Mouse (Mus musculus) hindbrain, postnatal 0 days (tissue): ENCODE measurements around the gene Stpg4. TPM values are rescaled to one million over a fixed set of nuclear protein-coding genes. Genes with fewer than 3 reads are reported as not detected.

ENCODE experiments used
- ATAC-seq: fragments of 200-750 bp; cut with Nextera tagmentation; 2 replicates; pipeline ENCODE4 v1.8.0; 2017; ENCODE audit warnings: mild to moderate bottlenecking, moderate TSS enrichment, moderate library complexity
- DNase-seq: peaks from one replicate; pipeline ENCODE4 v3.0.0-alpha.2; 2015; ENCODE audit warnings: low spot score
- H3K27ac ChIP-seq: fragments of 300-500 bp; sonication (generic); 2 replicates; pipeline ENCODE4 v1.5.1; 2014; ENCODE audit warnings: mild to moderate bottlenecking
- H3K27me3 ChIP-seq: fragments of 300-500 bp; sonication (generic); 2 replicates; pipeline ENCODE4 v1.6.1; 2014; ENCODE audit warnings: low read length, mixed read lengths; ENCODE audit not compliant: insufficient read depth
- H3K36me3 ChIP-seq: fragments of 300-500 bp; sonication (generic); 2 replicates; pipeline ENCODE4 v1.6.1; 2014; ENCODE audit warnings: low read length, mixed read lengths; ENCODE audit not compliant: insufficient read depth
- H3K4me1 ChIP-seq: fragments of 300-500 bp; sonication (generic); 2 replicates; pipeline ENCODE4 v1.6.1; 2014; ENCODE audit warnings: antibody characterized with exemption, low read length, mixed read lengths; ENCODE audit not compliant: insufficient read depth
- H3K4me2 ChIP-seq: fragments of 300-500 bp; sonication (generic); 2 replicates; pipeline ENCODE4 v1.6.1; 2014; ENCODE audit warnings: low read depth, mild to moderate bottlenecking, low read length, moderate library complexity, mixed read lengths
- H3K4me3 ChIP-seq: fragments of 300-500 bp; sonication (generic); 2 replicates; pipeline ENCODE4 v1.5.1; 2014; ENCODE audit warnings: low read length
- H3K9ac ChIP-seq: fragments of 300-500 bp; sonication (generic); replicated peaks from 2 replicates; pipeline ENCODE4 v1.6.1; 2014; ENCODE audit warnings: mild to moderate bottlenecking, low read length, moderate library complexity, mixed read lengths
- H3K9me3 ChIP-seq: fragments of 300-500 bp; sonication (generic); 2 replicates; pipeline ENCODE4 v1.6.1; 2016; ENCODE audit warnings: low read length, mixed read lengths
- CTCF ChIP-seq: IDR thresholded peaks from 2 replicates; pipeline ENCODE4 v1.5.1; 2016; ENCODE audit warnings: antibody characterized with exemption, control low read depth, low read depth
- WGBS: fragments of 180-500 bp; shearing (Covaris S2); extraction: QIAGEN DNeasy Blood & Tissue Kit; methylation state at CpG from one replicate; pipeline ENCODE4 v1.1.7; 2014; 5-methylcytosine and 5-hydroxymethylcytosine counted together
- polyA plus RNA-seq: library from polyadenylated mRNA; unstranded; fragments of >200 nt; fragmentation: Nextera tagmentation; extraction: Ambion mirVana; gene quantifications from 2 replicates; pipeline ENCODE4 v1.2.1, GENCODE M21; 2015
- total RNA-seq: library from RNA; depleted of rRNA; stranded (reverse); fragments of >200 nt; gene quantifications from 2 replicates; pipeline ENCODE4 v1.2.3, GENCODE M21; 2014

The Stpg4 gene
- total and polyA plus RNA-seq, 2 experiments from 2014 or later, result 0.31 TPM; not detected in 1

GRCm38 (mm10) chr17:87385835-87386234 lies 41.7 kb downstream of the Stpg4 start:
- Histone ChIP-seq H3K4me1 (no peaks in the 10 kb centered on the region; the same call in none of the 2 replicates), H3K9me3 (no peaks in the 10 kb centered on the region), H3K27me3 (no peaks in the 10 kb centered on the region), H3K4me2 (no peak overlapping the region), H3K9ac (no peak overlapping the region), H3K36me3 (no peaks in the 10 kb centered on the region), H3K27ac (no peak overlapping the region), H3K4me3 (no peak overlapping the region)
- 53% methylated on average over 3 of the region's 3 CpGs for WGBS
- no peak for TF ChIP-seq CTCF
- DNase-seq (peak; percentile 34), ATAC-seq (peak; percentile 48; the same call in 1 of the 2 replicates)

DNA sequence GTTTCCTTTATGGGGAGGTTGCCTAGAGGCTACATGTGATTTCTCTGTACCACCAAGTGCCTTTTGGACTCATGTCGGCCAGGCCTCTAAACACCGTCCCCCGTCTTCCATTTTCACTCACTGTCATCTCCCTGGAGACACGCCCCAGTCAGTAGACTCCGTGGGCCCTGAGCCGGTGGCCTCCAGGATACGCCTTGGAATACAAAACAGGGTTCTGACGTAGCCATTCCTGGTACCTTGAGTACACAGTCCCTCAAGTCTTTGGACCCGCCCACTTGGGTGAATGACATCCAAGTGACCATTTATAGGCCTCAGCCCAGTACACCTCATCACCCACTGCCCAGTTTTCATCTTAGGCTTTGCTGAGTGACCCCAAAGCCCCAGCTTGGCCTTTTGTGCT lies 46.9 kb downstream of the Stpg4 start:
- Histone ChIP-seq H3K4me1 (peaks cover 21% of the 10 kb centered on the region), H3K9ac (no peak overlapping the region), H3K9me3 (no peaks in the 10 kb centered on the region), H3K27ac (no peak overlapping the region), H3K36me3 (no peaks in the 10 kb centered on the region), H3K4me3 (no peak overlapping the region), H3K27me3 (no peaks in the 10 kb centered on the region), H3K4me2 (no peak overlapping the region)
- ATAC-seq, result 0 out of 2 replicates have a peak, but pooled peaks have one; percentile 10
- no peak for TF ChIP-seq CTCF
- WGBS, result 53% methylated on average over 9 of the region's 9 CpGs
- peak; percentile 31 for DNase-seq

- DNase-seq, result no peak
- no peaks in the 10 kb centered on the region for H3K9me3 ChIP-seq
- H3K27me3 ChIP-seq, result no peaks in the 10 kb centered on the region
- no peak overlapping the region for H3K4me3 ChIP-seq
- H3K4me2 ChIP-seq, result no peak overlapping the region
- peak overlapping the region; percentile 76 for H3K27ac ChIP-seq
- WGBS, result 45% methylated on average over 10 of the region's 10 CpGs
- 0 out of 2 replicates have a peak overlapping the region, but pooled peaks have one; percentile 24 for H3K9ac ChIP-seq
- TF ChIP-seq CTCF, result no peak
- peaks cover 21% of the 10 kb centered on the region for H3K4me1 ChIP-seq
- H3K36me3 ChIP-seq, result no peaks in the 10 kb centered on the region
- 0 out of 2 replicates have a peak, but pooled peaks have one; percentile 5 for ATAC-seq
These were observed 47.7 kb downstream of the Stpg4 start for GRCm38 (mm10) chr17:87379821-87380220.

DNA sequence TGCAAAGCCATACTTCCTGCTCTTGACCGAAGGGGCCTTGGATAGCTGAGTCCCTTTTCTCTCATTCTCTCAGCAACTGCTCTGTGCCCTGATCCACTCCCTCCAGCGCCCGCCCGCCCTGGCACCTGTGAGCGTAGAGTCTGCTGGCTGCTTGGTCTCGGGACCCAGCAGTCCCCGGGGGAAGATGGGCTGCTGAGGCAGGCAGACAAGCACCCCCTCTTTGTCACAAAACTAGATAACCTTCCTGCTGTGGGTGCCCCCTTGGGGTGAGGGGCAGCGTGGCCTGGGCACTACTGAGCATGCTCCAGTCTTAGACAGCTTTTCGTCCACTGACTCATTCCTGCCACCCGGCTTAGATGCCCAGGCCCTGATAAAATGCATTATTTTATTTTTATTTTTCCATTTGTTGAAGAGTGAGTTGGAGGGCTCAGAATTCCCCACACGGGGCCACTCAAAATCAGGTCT lies 48.3 kb downstream of the Stpg4 start:
- WGBS, result 60% methylated on average over 11 of the region's 11 CpGs

DNA sequence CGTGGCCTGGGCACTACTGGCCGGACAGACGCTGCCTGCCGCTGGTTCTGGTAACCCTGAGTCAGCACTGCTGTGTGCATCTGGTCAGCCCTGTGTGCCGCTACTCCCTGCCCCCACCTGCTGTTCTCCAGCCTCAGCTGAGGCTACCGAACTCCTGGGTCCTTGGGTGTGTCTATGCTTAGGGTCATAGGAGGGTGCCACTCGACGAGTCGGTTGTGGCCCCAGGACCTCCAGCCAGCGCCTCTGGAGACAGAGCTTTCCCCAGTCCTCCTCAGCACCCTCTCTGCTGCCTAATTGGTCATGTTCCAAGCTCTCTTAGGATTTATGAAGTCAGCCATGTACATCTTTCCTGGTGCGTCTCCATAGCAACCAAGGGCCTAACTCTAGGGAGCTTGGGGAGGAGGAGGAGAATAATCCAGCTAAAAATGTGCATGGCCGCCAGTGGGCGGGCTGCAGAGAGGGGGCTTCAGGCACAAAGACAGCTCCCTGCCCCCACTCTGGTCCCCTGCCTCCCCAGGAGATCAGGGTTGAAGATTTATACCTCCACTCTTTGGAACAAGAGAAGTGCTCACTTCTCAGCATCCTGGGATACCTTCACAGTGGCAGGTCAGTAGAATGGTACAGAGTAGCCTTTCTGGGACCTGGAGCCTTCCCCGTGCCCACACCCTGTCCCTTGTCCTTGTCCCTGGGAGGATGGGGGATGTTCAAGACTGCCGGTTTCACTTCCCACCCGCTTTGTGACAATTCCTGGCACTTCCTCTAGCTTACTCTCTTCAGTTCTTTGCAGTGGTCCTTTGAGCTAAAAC lies 49.0 kb downstream of the Stpg4 start:
- Histone ChIP-seq H3K4me3 (no peak overlapping the region), H3K9ac (no peak overlapping the region), H3K4me1 (peaks cover 21% of the 10 kb centered on the region), H3K36me3 (no peaks in the 10 kb centered on the region), H3K27me3 (no peaks in the 10 kb centered on the region), H3K4me2 (0 out of 2 replicates have a peak overlapping the region, but pooled peaks have one; percentile 7), H3K27ac (peak overlapping the region; percentile 76), H3K9me3 (no peaks in the 10 kb centered on the region)
- peak; percentile 85 for DNase-seq
- peak; percentile 58 for ATAC-seq
- WGBS, result 26% methylated on average over 16 of the region's 16 CpGs
- TF ChIP-seq CTCF, result peak; percentile 50

More for the DNA sequence above, 48.3 kb downstream of the Stpg4 start:
- H3K27ac ChIP-seq, result peak overlapping the region; percentile 76
- peak; percentile 19; the same call in 1 of the 2 replicates for TF ChIP-seq CTCF
- H3K4me2 ChIP-seq, result no peak overlapping the region
- H3K27me3 ChIP-seq, result no peaks in the 10 kb centered on the region
- no peaks in the 10 kb centered on the region for H3K9me3 ChIP-seq
- H3K9ac ChIP-seq, result no peak overlapping the region
- no peak overlapping the region for H3K4me3 ChIP-seq
- H3K4me1 ChIP-seq, result peaks cover 21% of the 10 kb centered on the region
- ATAC-seq (no peak), DNase-seq (no peak)
- no peaks in the 10 kb centered on the region for H3K36me3 ChIP-seq

GRCm38 (mm10) chr17:87377536-87377935 lies 50.0 kb downstream of the Stpg4 start:
- no peak for DNase-seq
- no peak overlapping the region for H3K4me3 ChIP-seq
- no peaks in the 10 kb centered on the region for H3K27me3 ChIP-seq
- no peaks in the 10 kb centered on the region for H3K36me3 ChIP-seq
- no peak for ATAC-seq
- no peak overlapping the region for H3K9ac ChIP-seq
- H3K4me1 ChIP-seq, result peaks cover 21% of the 10 kb centered on the region
- no peaks in the 10 kb centered on the region for H3K9me3 ChIP-seq
- H3K27ac ChIP-seq, result no peak overlapping the region
- TF ChIP-seq CTCF, result no peak
- 50% methylated on average over 6 of the region's 6 CpGs for WGBS
- no peak overlapping the region for H3K4me2 ChIP-seq
